Mouse (Mus musculus) embryonic facial prominence, embryonic 14.5 days (tissue): Measurements from ENCODE around the gene Gm20388. TPM values are rescaled to one million over a fixed set of nuclear protein-coding genes. Genes with fewer than 3 reads are reported as not detected.
"Not testable (repeated sequence)": the region's sequence is repeated elsewhere in the genome, so short reads cannot be mapped to it uniquely, and the experiment has no call there.

Experiments used
- ATAC-seq: fragments of 200-750 bp; cut with Nextera tagmentation; 2 replicates; pipeline ENCODE4 v1.8.0; 2017; ENCODE audit warnings: low read depth, moderate number of reproducible peaks, moderate TSS enrichment
- DNase-seq: peaks from one replicate; pipeline ENCODE4 v3.0.0-alpha.2; 2015; ENCODE audit warnings: low spot score
- H3K27ac ChIP-seq: fragments of 300-500 bp; sonication (generic); replicated peaks from 2 replicates; pipeline ENCODE4 v1.5.1; 2014; ENCODE audit warnings: low read depth, mild to moderate bottlenecking, low read length, moderate library complexity
- H3K27me3 ChIP-seq: fragments of 300-500 bp; sonication (generic); replicated peaks from 2 replicates; pipeline ENCODE4 v1.6.1; 2014; ENCODE audit warnings: low read length; ENCODE audit not compliant: control insufficient read depth, insufficient read depth
- H3K36me3 ChIP-seq: fragments of 300-500 bp; sonication (generic); 2 replicates; pipeline ENCODE4 v1.6.1; 2014; ENCODE audit warnings: low read length, mixed read lengths; ENCODE audit not compliant: control insufficient read depth, insufficient read depth
- H3K4me1 ChIP-seq: fragments of 300-500 bp; sonication (generic); 2 replicates; pipeline ENCODE4 v1.6.1; 2014; ENCODE audit warnings: antibody characterized with exemption, low read length; ENCODE audit not compliant: control insufficient read depth, insufficient read depth
- H3K4me2 ChIP-seq: fragments of 300-500 bp; sonication (generic); 2 replicates; pipeline ENCODE4 v1.6.1; 2014; ENCODE audit warnings: low read depth, mild to moderate bottlenecking, low read length, moderate library complexity, mixed read lengths
- H3K4me3 ChIP-seq: fragments of 300-500 bp; sonication (generic); 2 replicates; pipeline ENCODE4 v1.5.1; 2014; ENCODE audit warnings: low read depth, mild to moderate bottlenecking, low read length
- H3K9ac ChIP-seq: fragments of 300-500 bp; sonication (generic); 2 replicates; pipeline ENCODE4 v1.6.1; 2014; ENCODE audit warnings: low read depth, mild to moderate bottlenecking, low read length, moderate library complexity, mixed read lengths
- H3K9me3 ChIP-seq: fragments of 300-500 bp; sonication (generic); 2 replicates; pipeline ENCODE4 v1.6.1; 2016; ENCODE audit warnings: low read length; ENCODE audit not compliant: control insufficient read depth
- WGBS: fragments of 180-500 bp; shearing (Covaris S2); extraction: QIAGEN DNeasy Blood & Tissue Kit; methylation state at CpG from one replicate; pipeline ENCODE4 v1.1.7; 2014; 5-methylcytosine and 5-hydroxymethylcytosine counted together
- polyA plus RNA-seq: library from polyadenylated mRNA; unstranded; fragments of >200 nt; fragmentation: Nextera tagmentation; extraction: Ambion mirVana; gene quantifications from 2 replicates; pipeline ENCODE4 v1.2.1, GENCODE M21; 2014

Gene Gm20388
- polyA plus RNA-seq, 1 experiment from 2014 or later, result not detected

- ATAC-seq (no peak), DNase-seq (no peak)
- WGBS, result 59% methylated on average over 3 of the region's 3 CpGs
- Histone ChIP-seq H3K4me2 (no peak overlapping the region), H3K27me3 (no peaks in the 10 kb centered on the region), H3K4me1 (peaks cover 17% of the 10 kb centered on the region), H3K4me3 (no peak overlapping the region), H3K27ac (0 out of 2 replicates have a peak overlapping the region, but pooled peaks have one; percentile 10), H3K9me3 (no peaks in the 10 kb centered on the region), H3K9ac (no peak overlapping the region), H3K36me3 (peaks cover 58% of the 10 kb centered on the region; the same call in 1 of the 2 replicates)
Observed at GRCm38 (mm10) chr8:123257114-123257513, 3346.5 kb downstream of the Gm20388 start.

DNA sequence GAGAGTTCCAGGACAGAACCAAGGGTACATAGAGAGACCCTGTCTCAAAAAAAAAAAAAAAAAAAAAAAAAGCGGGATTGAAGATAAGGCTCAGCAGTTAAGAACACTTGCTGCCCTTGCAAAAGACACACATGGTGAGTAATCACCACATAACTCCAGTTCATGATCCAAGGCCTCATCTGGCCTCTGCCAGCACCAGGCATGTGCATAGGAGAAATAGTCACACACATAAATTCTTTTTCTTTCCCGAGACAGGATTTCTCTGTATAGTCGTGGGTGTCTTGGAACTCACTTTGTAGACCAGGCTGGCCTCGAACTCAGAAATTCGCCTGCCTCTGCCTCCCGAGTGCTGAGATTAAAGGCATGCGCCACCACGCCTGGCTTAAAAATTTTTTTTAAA is 3347.0 kb downstream of the Gm20388 start:
- H3K27ac ChIP-seq, H3K27me3 ChIP-seq, DNase-seq, H3K9ac ChIP-seq, H3K9me3 ChIP-seq, ATAC-seq, H3K4me3 ChIP-seq, H3K4me2 ChIP-seq: not testable (repeated sequence)
- Histone ChIP-seq H3K36me3 (peaks cover 60% of the 10 kb centered on the region; the same call in 1 of the 2 replicates), H3K4me1 (peaks cover 17% of the 10 kb centered on the region)
- WGBS, result 92% methylated on average over 7 of the region's 8 CpGs

GRCm38 (mm10) chr8:123267926-123268656 is 3357.4 kb downstream of the Gm20388 start:
- Histone ChIP-seq H3K4me2 (no peak overlapping the region), H3K9me3 (no peaks in the 10 kb centered on the region), H3K27ac (no peak overlapping the region), H3K27me3 (no peaks in the 10 kb centered on the region), H3K9ac (no peak overlapping the region), H3K36me3 (peaks cover 75% of the 10 kb centered on the region), H3K4me3 (no peak overlapping the region), H3K4me1 (no peaks in the 10 kb centered on the region)
- ATAC-seq (0 out of 2 replicates have a peak, but pooled peaks have one; percentile 44), DNase-seq (no peak)
- WGBS, result 68% methylated on average over 14 of the region's 14 CpGs

- H3K27ac ChIP-seq, result no peak overlapping the region
- H3K9ac ChIP-seq, result no peak overlapping the region
- no peaks in the 10 kb centered on the region for H3K4me1 ChIP-seq
- no peak overlapping the region for H3K4me3 ChIP-seq
- peaks cover 52% of the 10 kb centered on the region for H3K36me3 ChIP-seq
- WGBS, result 87% methylated on average over 10 of the region's 10 CpGs
- no peaks in the 10 kb centered on the region for H3K27me3 ChIP-seq
- H3K9me3 ChIP-seq, result no peaks in the 10 kb centered on the region
- DNase-seq, result no peak
- ATAC-seq, result no peak
- no peak overlapping the region for H3K4me2 ChIP-seq
Observed at GRCm38 (mm10) chr8:123271147-123271546, 3360.5 kb downstream of the Gm20388 start.

GRCm38 (mm10) chr8:123271901-123272300 is 3361.3 kb downstream of the Gm20388 start:
- 71% methylated on average over 4 of the region's 4 CpGs for WGBS
- Histone ChIP-seq H3K36me3 (peaks cover 44% of the 10 kb centered on the region), H3K4me2 (no peak overlapping the region), H3K27ac (no peak overlapping the region; the same call in 1 of the 2 replicates), H3K9ac (no peak overlapping the region), H3K4me1 (no peaks in the 10 kb centered on the region), H3K27me3 (no peaks in the 10 kb centered on the region), H3K9me3 (no peaks in the 10 kb centered on the region), H3K4me3 (no peak overlapping the region)
- no peak for DNase-seq
- no peak for ATAC-seq

DNA sequence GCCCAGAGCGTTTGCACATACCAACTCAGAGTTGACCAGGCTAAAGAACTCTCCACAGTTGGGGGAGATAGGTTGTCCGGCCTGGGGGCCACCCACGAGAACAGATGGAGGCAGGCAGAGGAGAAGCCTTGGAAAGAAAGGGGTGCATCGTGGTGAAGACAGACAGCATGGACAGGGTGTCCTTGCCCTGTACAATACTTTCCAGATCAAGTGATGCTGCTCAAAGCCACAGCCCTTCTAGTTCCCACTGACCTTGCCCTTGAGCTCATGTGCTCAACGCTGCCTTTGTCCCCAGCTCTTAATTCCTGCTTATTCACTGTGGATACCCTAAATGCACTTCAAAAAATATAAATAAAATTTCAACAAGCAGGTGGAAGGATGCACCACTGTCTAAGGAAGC is 3363.8 kb downstream of the Gm20388 start:
- ATAC-seq, result no peak

GRCm38 (mm10) chr8:123275096-123275495 is 3364.5 kb downstream of the Gm20388 start:
- Histone ChIP-seq H3K27ac (no peak overlapping the region), H3K27me3 (no peaks in the 10 kb centered on the region), H3K4me3 (no peak overlapping the region), H3K9ac (no peak overlapping the region), H3K4me2 (no peak overlapping the region), H3K36me3 (peaks cover 12% of the 10 kb centered on the region; the same call in 1 of the 2 replicates), H3K9me3 (no peaks in the 10 kb centered on the region), H3K4me1 (no peaks in the 10 kb centered on the region)
- WGBS, result 92% methylated on average over 12 of the region's 12 CpGs
- DNase-seq (no peak), ATAC-seq (no peak)

More for the DNA sequence above, 3363.8 kb downstream of the Gm20388 start:
- DNase-seq, result no peak
- peaks cover 19% of the 10 kb centered on the region for H3K36me3 ChIP-seq
- H3K9me3 ChIP-seq, result no peaks in the 10 kb centered on the region
- no peaks in the 10 kb centered on the region for H3K27me3 ChIP-seq
- 88% methylated on average over 5 of the region's 5 CpGs for WGBS
- H3K4me2 ChIP-seq, result no peak overlapping the region
- H3K9ac ChIP-seq, result no peak overlapping the region
- H3K4me1 ChIP-seq, result no peaks in the 10 kb centered on the region
- H3K27ac ChIP-seq, result no peak overlapping the region
- H3K4me3 ChIP-seq, result no peak overlapping the region

DNA sequence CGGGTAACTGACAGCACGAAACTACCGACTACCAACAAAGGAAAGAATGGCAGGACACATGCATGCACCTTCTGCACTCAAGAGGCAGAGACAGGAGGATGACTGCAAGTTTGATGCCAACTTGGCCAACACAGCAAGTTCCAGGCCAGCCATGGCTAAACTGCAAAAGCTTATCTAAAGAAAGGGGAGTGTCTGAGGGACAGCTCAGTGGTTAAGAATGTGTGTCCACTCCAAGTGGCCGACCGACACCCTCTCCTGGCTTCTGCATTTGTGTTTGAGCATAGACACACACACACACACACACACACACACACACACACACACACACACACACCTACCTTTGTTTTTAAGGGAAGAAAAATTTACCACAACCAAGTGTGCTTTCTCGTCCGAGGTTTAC is 3367.8 kb downstream of the Gm20388 start:
- ATAC-seq (no peak), DNase-seq (no peak)
- H3K4me1 ChIP-seq, result no peaks in the 10 kb centered on the region
- no peak overlapping the region for H3K4me2 ChIP-seq
- no peaks in the 10 kb centered on the region for H3K27me3 ChIP-seq
- 93% methylated on average over 7 of the region's 7 CpGs for WGBS
- H3K9me3 ChIP-seq, result no peaks in the 10 kb centered on the region
- no peak overlapping the region for H3K9ac ChIP-seq
- no peak overlapping the region for H3K27ac ChIP-seq
- H3K4me3 ChIP-seq, result no peak overlapping the region
- H3K36me3 ChIP-seq, result peaks cover 14% of the 10 kb centered on the region; the same call in 1 of the 2 replicates

DNA sequence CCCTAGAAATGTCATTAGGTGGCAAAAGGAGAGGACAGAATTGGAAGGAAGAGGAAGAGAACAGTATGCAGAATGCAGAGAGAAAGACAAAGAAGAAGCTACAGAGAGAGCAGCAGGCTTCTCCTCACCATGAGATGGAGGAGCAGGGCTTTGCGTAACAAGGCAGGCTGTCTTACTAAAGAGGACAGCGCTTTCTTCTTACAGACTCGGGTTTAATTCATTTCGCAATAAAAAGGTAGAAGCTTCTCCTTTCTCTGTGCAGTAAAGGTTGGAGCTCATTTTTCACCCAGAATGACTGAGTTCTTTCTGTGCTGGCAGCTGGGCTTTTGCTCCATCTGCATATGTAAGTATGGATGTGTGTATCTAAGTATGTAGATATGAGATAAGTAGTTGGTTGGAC is 3369.2 kb downstream of the Gm20388 start:
- DNase-seq (no peak), ATAC-seq (no peak)
- Histone ChIP-seq H3K4me1 (no peaks in the 10 kb centered on the region), H3K27ac (no peak overlapping the region), H3K4me3 (no peak overlapping the region), H3K9me3 (no peaks in the 10 kb centered on the region), H3K9ac (no peak overlapping the region), H3K4me2 (no peak overlapping the region), H3K36me3 (peaks cover 11% of the 10 kb centered on the region; the same call in 1 of the 2 replicates), H3K27me3 (no peaks in the 10 kb centered on the region)
- WGBS, result 91% methylated on average over 4 of the region's 4 CpGs
